Mouse (Mus musculus) megakaryocyte, embryonic 14.5 days (primary cell): ENCODE results near the gene Fam45a.

Source experiments
- FLI1 ChIP-seq: IDR thresholded peaks from 2 replicates; pipeline ENCODE4 v1.6.1; 2012; ENCODE audit warnings: low read length, inconsistent platforms, mixed read lengths
- GATA1 ChIP-seq: IDR thresholded peaks from 3 replicates; pipeline ENCODE4 v1.6.1; 2012; ENCODE audit warnings: mixed read lengths, low read length, inconsistent platforms, borderline replicate concordance

DNA sequence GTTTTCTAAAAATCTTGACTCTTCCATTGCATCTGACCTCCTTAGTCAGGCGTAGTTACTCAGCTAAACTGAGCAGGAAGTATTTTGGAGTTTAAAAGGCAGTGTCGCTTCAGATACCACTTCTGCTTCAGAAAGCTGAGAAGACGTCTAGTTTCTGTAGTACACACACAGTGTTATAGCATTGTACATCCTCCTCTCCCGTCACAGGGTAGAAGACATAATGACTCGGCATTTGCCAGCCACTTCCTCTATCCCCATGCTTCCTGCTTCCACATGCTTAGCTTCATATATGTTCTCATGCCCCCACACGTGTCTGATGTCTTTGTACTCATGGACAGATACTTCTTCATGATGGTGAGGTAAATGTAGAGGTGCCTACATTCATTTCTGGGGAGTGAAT lies 7.3 kb downstream of the Fam45a start:
- TF ChIP-seq GATA1 (no peak), FLI1 (no peak)
